Mouse (Mus musculus) hindbrain, embryonic 12.5 days (tissue): Measurements from ENCODE around the gene Sva. TPM values are rescaled to one million over a fixed set of nuclear protein-coding genes. Genes with fewer than 3 reads are reported as not detected.

Source experiments
- ATAC-seq: fragments of 200-750 bp; cut with Nextera tagmentation; 2 replicates; pipeline ENCODE4 v1.8.0; 2017; ENCODE audit warnings: moderate TSS enrichment; ENCODE audit not compliant: low FRiP score
- H3K27ac ChIP-seq: fragments of 300-500 bp; sonication (generic); 2 replicates; pipeline ENCODE4 v1.5.1; 2016; ENCODE audit warnings: mild to moderate bottlenecking
- H3K27me3 ChIP-seq: fragments of 300-500 bp; sonication (generic); 2 replicates; pipeline ENCODE4 v1.6.1; 2016; ENCODE audit warnings: mild to moderate bottlenecking
- H3K36me3 ChIP-seq: fragments of 300-500 bp; sonication (generic); 2 replicates; pipeline ENCODE4 v1.6.1; 2016; ENCODE audit warnings: mild to moderate bottlenecking
- H3K4me1 ChIP-seq: fragments of 300-500 bp; sonication (generic); 2 replicates; pipeline ENCODE4 v1.6.1; 2016
- H3K4me2 ChIP-seq: fragments of 300-500 bp; sonication (generic); replicated peaks from 2 replicates; pipeline ENCODE4 v1.6.1; 2016; ENCODE audit warnings: mild to moderate bottlenecking
- H3K4me3 ChIP-seq: fragments of 300-500 bp; sonication (generic); 2 replicates; pipeline ENCODE4 v1.5.1; 2016; ENCODE audit warnings: mild to moderate bottlenecking
- H3K9ac ChIP-seq: fragments of 300-500 bp; sonication (generic); 2 replicates; pipeline ENCODE4 v1.6.1; 2016; ENCODE audit warnings: mild to moderate bottlenecking, moderate library complexity
- H3K9me3 ChIP-seq: fragments of 300-500 bp; sonication (generic); replicated peaks from 2 replicates; pipeline ENCODE4 v1.6.1; 2016; ENCODE audit warnings: mild to moderate bottlenecking
- polyA plus RNA-seq: library from polyadenylated mRNA; unstranded; fragments of >200 nt; fragmentation: Nextera tagmentation; extraction: Ambion mirVana; gene quantifications from 2 replicates; pipeline ENCODE4 v1.2.1, GENCODE M21; 2016

The Sva gene
- not detected in 2 replicates for polyA plus RNA-seq

DNA sequence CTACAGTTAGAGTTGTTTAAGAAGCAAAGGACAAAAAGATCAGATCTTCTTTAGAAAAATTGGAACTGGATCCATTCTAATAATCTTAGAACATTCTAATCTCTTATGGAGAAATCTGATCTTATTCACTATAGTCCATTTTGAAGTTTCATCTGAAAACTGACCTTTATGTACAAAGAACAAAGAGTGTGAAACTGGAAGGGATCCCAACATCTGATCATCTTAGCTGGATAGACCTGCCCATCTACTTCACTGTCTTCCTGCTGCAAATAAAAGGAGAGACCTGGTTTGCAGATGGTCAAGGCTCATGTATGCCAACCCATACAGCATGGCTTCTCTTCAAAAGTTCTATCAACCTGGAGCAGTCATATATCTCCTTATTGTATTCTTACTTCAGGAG lies at the start of gene Sva:
TSS of gene Sva (plus strand) at position 301 of the 400 bp plus-strand sequence.
- no peak within 1 kb of the TSS for H3K4me3 ChIP-seq
- H3K9ac ChIP-seq = no peak within 1 kb of the TSS
- H3K27ac ChIP-seq = no peak within 1 kb of the TSS
- no peak within 1 kb of the TSS for H3K4me2 ChIP-seq
- no peak for ATAC-seq
- H3K4me1 ChIP-seq = no peaks in the 10 kb centered on the region
- H3K9me3 ChIP-seq = no peaks in the 10 kb centered on the region
- H3K36me3 ChIP-seq = no peaks in the 10 kb centered on the region
- H3K27me3 ChIP-seq = no peaks in the 10 kb centered on the region

Other genes starting within 250 kb of the Sva start
- gene Pip, start 190.9 kb upstream of the Sva start, polyA plus RNA-seq = not detected in 2 replicates
- not detected in 2 replicates for gene Sval2, start 185.4 kb upstream of the Sva start, polyA plus RNA-seq
- not detected in 2 replicates for gene Sval1, start 86.8 kb upstream of the Sva start, polyA plus RNA-seq
- not detected in 2 replicates for gene Sval3, start 70.3 kb upstream of the Sva start, polyA plus RNA-seq
- gene Tas2r139, start 102.5 kb downstream of the Sva start, polyA plus RNA-seq = not detected in 2 replicates
- not detected in 2 replicates for gene Tas2r144, start 176.9 kb downstream of the Sva start, polyA plus RNA-seq
- gene Gstk1, start 207.5 kb downstream of the Sva start, polyA plus RNA-seq = 16.2 and 18.8 TPM in 2 replicates
- gene Tmem139, start 223.6 kb downstream of the Sva start, polyA plus RNA-seq = 0.81 and 1.4 TPM in 2 replicates
- gene Casp2, start 226.6 kb downstream of the Sva start, polyA plus RNA-seq = 61.4 and 63.5 TPM in 2 replicates
- gene Clcn1, start 248.3 kb downstream of the Sva start, polyA plus RNA-seq = 1.4 and 1.7 TPM in 2 replicates